Mouse (Mus musculus): ENCODE measurements at regions not wholly inside any gene's neighbourhood (a gene's known extent, or its start where the extent isn't known, plus 50 kb on each side); places are given as distances from the start of the nearest gene placed in this dataset.

DNA sequence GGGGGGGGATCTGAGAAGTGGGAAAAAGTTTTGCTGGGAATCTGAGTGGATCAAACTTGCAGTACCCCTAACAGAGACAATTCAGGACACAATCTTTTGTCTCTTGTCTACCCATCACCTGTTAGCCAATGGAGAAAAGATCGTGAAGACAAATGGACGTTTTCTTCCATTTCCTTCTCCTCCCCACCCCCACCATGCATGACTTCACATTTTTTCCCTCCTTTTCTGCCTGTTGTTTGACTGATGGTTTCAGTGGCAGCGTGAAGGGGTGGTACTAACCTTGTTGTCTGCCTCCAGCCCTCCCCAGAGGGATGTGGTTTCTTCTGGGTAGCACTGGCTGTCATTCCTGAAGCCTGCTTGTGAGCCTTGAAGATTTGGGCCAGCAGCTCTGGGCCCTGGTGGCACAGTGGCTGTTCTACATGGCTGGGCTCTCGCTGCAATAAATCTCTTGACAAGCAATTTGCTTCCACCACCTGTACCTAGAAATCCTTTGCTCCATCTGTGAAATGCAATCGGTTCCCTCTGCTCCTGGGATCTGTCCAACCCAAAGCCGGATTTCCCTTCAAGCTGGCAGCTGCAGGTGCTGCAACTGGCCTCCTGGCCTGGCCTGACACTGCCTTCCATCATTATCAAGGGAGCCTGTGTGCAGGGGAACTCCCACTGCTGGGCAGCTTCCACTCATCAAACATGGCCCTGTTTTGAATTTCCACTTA lies 69.8 kb upstream of the Sash1 start:
- DNase-seq (ENCODE audit: low read depth): peak; percentile 49
- TF ChIP-seq CTCF (IDR thresholded peaks at IDR 0.05; ENCODE audit: borderline replicate concordance, extremely low read depth, insufficient read depth, insufficient read length) (no peak), POLR2A (IDR thresholded peaks at IDR 0.05; ENCODE audit: borderline replicate concordance, extremely low read depth, insufficient read depth, insufficient read length, poor library complexity, severe bottlenecking) (no peak)

- no peak for DNase-seq (ENCODE audit: low read depth)
- TF ChIP-seq POLR2A (IDR thresholded peaks at IDR 0.05; ENCODE audit: borderline replicate concordance, extremely low read depth, insufficient read depth, insufficient read length, poor library complexity, severe bottlenecking) (no peak), CTCF (IDR thresholded peaks at IDR 0.05; ENCODE audit: borderline replicate concordance, extremely low read depth, insufficient read depth, insufficient read length) (no peak)
These were observed 68.1 kb upstream of the Sash1 start for GRCm38 (mm10) chr10:8954003-8954402.

DNA sequence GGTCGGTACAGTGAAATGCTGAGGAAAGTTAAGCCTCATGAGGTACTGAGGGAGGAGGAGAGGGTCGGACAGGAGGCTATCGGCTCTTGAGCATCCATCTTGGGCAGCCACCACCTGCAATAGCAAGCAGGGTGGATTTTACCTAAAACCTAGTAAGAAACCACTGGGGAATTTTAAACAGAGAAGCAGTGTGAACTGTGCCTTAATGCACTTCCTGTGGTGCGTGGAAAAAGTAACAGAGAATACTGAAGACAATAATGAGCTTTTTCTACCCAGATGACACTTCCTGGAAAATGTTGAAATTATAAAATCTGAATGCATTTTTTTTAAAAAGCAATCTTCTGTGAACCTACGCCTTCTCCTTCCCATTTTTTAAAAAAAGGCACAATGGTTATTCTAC lies 67.1 kb upstream of the Sash1 start:
- DNase-seq (ENCODE audit: low read depth): no peak
- TF ChIP-seq CTCF (IDR thresholded peaks at IDR 0.05; ENCODE audit: borderline replicate concordance, extremely low read depth, insufficient read depth, insufficient read length) (no peak), POLR2A (IDR thresholded peaks at IDR 0.05; ENCODE audit: borderline replicate concordance, extremely low read depth, insufficient read depth, insufficient read length, poor library complexity, severe bottlenecking) (no peak)

- DNase-seq (ENCODE audit: low read depth): no peak
- TF ChIP-seq POLR2A (IDR thresholded peaks at IDR 0.05; ENCODE audit: borderline replicate concordance, extremely low read depth, insufficient read depth, insufficient read length, poor library complexity, severe bottlenecking): no peak
- no peak for TF ChIP-seq CTCF (IDR thresholded peaks at IDR 0.05; ENCODE audit: borderline replicate concordance, extremely low read depth, insufficient read depth, insufficient read length)
These were observed 66.1 kb upstream of the Sash1 start for GRCm38 (mm10) chr10:8951937-8952336.

DNA sequence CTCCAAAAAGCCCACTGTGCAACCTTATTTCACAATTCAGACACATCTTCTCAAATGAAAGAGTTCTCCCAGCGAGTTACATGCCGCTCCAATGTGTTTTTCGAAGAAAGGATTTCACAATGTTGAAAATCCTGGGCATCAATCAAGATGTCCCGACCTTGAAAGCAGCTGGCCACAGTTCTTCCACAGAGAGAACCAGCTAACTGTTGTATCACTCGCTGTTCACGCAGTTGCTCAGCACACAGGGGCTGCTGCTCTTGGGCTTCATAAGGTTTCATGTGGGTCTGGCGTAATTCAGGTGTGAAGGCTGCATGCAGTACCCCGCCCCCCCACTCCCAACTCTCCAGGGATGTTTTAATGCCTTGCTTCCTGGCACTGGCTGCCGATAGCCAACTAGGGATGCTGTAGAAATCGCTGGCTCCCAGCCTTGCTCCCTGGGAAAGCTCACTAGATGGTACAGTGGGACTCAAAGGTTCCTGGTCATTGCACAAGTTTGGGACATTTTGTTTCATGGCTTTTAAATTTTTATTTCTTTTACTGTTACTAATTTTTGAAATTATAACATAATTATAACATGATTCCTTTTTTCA lies 65.5 kb upstream of the Sash1 start:
- no peak for TF ChIP-seq POLR2A (IDR thresholded peaks at IDR 0.05; ENCODE audit: borderline replicate concordance, extremely low read depth, insufficient read depth, insufficient read length, poor library complexity, severe bottlenecking)
- no peak for TF ChIP-seq CTCF (IDR thresholded peaks at IDR 0.05; ENCODE audit: borderline replicate concordance, extremely low read depth, insufficient read depth, insufficient read length)
- no peak for DNase-seq (ENCODE audit: low read depth)

GRCm38 (mm10) chr10:8948227-8948626 lies 62.4 kb upstream of the Sash1 start:
- TF ChIP-seq CTCF (IDR thresholded peaks at IDR 0.05; ENCODE audit: borderline replicate concordance, extremely low read depth, insufficient read depth, insufficient read length): no peak
- DNase-seq (ENCODE audit: low read depth): no peak

DNA sequence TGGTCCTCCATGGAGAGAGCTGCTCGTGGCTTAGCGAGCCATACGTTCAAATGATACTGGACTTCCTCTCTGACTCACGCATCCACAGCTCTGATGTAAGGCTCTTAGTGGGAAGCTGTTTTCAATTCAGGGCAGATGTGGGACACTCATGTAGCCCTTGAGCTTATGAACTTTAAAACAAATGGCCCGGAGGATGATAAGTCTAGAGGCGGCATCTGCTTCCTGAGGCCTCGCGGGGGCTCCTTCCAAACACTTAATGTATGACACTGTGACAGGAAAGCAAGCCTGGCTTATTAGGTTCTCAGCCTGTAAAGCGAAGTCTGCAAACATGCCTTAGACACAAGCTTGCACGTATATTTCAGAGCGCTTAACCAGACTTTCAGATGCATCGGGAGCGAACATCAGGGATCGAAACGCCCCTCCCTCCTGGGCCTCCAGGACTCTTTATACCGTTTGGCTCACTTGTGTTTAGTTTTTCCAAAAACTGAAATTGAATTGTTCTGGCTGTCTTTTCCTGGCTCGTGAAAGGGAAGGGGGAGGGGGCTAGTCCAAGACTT lies 59.4 kb upstream of the Sash1 start:
- no peak for TF ChIP-seq POLR2A (IDR thresholded peaks at IDR 0.05; ENCODE audit: borderline replicate concordance, extremely low read depth, insufficient read depth, insufficient read length, poor library complexity, severe bottlenecking)
- TF ChIP-seq CTCF (IDR thresholded peaks at IDR 0.05; ENCODE audit: borderline replicate concordance, extremely low read depth, insufficient read depth, insufficient read length): no peak
- peak; percentile 19 for DNase-seq (ENCODE audit: low read depth)

- TF ChIP-seq POLR2A (IDR thresholded peaks at IDR 0.05; ENCODE audit: borderline replicate concordance, extremely low read depth, insufficient read depth, insufficient read length, poor library complexity, severe bottlenecking): no peak
- TF ChIP-seq CTCF (IDR thresholded peaks at IDR 0.05; ENCODE audit: borderline replicate concordance, extremely low read depth, insufficient read depth, insufficient read length): no peak
These were observed 58.7 kb upstream of the Sash1 start for GRCm38 (mm10) chr10:8944586-8944985.

DNA sequence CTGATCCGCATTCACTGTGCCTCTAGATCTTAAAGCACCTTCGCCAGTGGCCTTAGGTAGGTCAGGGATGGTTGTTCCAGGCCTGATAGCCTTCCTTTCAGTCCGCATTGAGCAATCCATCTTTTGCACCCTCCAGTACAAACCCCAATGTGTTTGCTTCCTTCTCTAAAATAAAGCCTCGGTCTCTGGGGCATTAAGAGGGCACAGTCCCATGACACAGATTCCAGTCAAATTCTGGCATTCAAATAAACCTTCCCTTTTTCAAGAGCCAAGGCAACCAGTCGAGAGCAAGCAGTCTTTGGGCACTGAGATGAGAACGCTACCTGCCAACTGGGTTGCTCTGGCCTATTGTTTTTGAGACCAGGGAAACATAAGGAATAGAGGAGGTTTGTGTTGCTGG lies 57.8 kb upstream of the Sash1 start:
- no peak for DNase-seq (ENCODE audit: low read depth)
- TF ChIP-seq CTCF (IDR thresholded peaks at IDR 0.05; ENCODE audit: borderline replicate concordance, extremely low read depth, insufficient read depth, insufficient read length) (no peak), POLR2A (IDR thresholded peaks at IDR 0.05; ENCODE audit: borderline replicate concordance, extremely low read depth, insufficient read depth, insufficient read length, poor library complexity, severe bottlenecking) (no peak)

More at GRCm38 (mm10) chr10:8944586-8944985, 58.7 kb upstream of the Sash1 start:
- no peak for DNase-seq (ENCODE audit: low read depth)

DNA sequence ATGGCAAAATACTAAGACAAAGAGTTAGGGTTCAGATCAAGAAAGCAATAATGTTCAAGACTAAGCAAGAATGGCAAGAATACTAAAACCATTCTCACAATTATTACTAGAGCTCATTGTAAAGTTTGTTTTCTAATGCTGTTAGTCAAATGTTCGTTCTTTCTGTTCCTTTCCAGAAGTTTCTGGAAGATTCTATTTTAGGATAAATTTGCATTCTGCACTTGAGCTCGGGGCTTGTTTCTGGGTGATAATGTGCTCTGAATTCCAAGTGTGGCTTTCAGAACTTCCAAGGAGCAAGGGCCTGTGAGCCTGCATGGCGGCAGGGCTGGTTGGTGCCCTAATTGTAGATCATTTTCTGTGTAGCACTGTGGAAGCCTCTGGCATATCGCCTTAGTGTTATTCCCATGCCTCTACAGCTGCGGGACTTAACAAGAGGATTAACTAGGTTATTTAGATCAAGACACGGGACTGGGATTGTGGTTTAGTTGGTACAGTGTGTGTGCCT lies 57.1 kb upstream of the Sash1 start:
- TF ChIP-seq POLR2A (IDR thresholded peaks at IDR 0.05; ENCODE audit: borderline replicate concordance, extremely low read depth, insufficient read depth, insufficient read length, poor library complexity, severe bottlenecking): no peak
- no peak for TF ChIP-seq CTCF (IDR thresholded peaks at IDR 0.05; ENCODE audit: borderline replicate concordance, extremely low read depth, insufficient read depth, insufficient read length)
- DNase-seq (ENCODE audit: low read depth): no peak

DNA sequence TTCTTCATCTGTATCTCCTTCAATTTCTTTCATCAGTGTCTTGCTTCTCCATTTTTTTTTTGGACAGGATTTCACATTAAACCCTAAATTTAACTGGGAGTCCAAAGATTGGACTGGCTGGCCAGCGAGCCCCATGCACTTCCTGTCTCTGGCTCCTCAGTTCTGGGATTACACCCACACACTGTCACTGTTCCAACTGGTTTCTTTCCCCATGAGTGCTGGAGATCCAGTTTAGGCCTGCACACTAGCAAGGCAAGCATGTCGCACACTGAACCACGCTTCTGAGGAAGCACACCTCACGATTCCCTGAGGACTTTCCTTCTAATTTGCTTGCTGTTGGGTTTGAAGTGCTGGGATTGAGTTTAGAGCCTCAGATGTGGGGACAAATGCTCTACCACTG lies 50.5 kb upstream of the Sash1 start:
- no peak for DNase-seq (ENCODE audit: low read depth)
- no peak for TF ChIP-seq POLR2A (IDR thresholded peaks at IDR 0.05; ENCODE audit: borderline replicate concordance, extremely low read depth, insufficient read depth, insufficient read length, poor library complexity, severe bottlenecking)

Measured in brain, embryonic 14.5 days (tissue).